Mouse (Mus musculus): ENCODE data around the gene Ubxn7. TPM values are rescaled to one million over a fixed set of nuclear protein-coding genes. Genes with fewer than 3 reads are reported as not detected.

The Ubxn7 gene
- polyA plus RNA-seq, 1 experiment from 2014 or later = 32.4 TPM

DNA sequence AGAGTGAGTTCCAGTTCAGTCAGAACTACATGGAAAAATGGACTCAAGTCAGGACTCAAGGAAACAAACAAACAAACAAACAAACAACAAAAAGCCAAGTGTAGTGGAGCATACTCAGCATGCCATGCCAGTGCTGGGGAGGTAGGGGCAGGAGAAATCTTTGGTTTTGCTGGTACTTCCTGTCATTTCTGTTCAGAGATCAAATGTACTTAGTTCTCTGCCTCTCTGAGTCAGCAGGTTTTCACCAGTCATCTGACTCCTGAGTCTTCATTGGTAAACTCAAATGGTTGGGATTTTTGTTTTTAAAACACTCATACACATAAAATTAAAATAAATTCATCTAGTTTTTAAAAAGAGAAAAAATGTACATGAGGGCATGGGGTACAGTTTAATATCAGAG, 13.5 kb downstream of the Ubxn7 start:
- Histone ChIP-seq H3K27me3 (ENCODE audit: control insufficient read depth, insufficient read depth, low read length) (no peaks in the 10 kb centered on the region), H3K4me2 (replicated peaks; ENCODE audit: low read depth, low read length) (no peak overlapping the region), H3K9me3 (ENCODE audit: control insufficient read depth, low read depth, low read length) (no peaks in the 10 kb centered on the region), H3K9ac (replicated peaks; ENCODE audit: low read depth, low read length) (no peak overlapping the region), H3K27ac (ENCODE audit: low read length) (no peak overlapping the region), H3K36me3 (ENCODE audit: control insufficient read depth, insufficient read depth, low read length) (no peaks in the 10 kb centered on the region), H3K4me3 (ENCODE audit: low read depth, low read length) (no peak overlapping the region), H3K4me1 (ENCODE audit: control insufficient read depth, insufficient read depth, low read length) (no peaks in the 10 kb centered on the region)
- ATAC-seq (ENCODE audit: insufficient number of reproducible peaks, insufficient read depth, low FRiP score, low read depth) = no peak

DNA sequence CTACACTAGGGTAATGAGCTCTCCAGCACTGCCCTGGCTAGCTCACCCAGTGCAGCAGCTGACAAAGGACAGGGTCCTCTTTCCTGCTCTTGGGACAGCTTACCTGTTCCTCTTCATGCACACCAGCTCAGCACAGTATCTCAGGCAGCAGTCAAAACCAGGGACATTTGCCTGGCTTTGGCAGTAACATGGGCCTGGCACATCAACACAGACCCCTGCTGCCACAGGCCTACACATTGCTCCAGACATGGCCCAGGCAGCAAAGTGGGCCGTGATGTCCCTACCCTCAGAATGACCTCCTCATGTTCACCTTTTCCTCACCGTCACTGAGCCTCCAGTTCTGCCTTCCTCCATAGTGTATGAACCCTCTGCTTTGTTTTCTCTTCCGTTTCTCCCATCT, 18.7 kb downstream of the Ubxn7 start:
- Histone ChIP-seq H3K4me1 (ENCODE audit: control insufficient read depth, insufficient read depth, low read length) (no peaks in the 10 kb centered on the region), H3K4me2 (replicated peaks; ENCODE audit: low read depth, low read length) (no peak overlapping the region), H3K36me3 (ENCODE audit: control insufficient read depth, insufficient read depth, low read length) (peaks cover 19% of the 10 kb centered on the region), H3K9ac (replicated peaks; ENCODE audit: low read depth, low read length) (no peak overlapping the region), H3K4me3 (ENCODE audit: low read depth, low read length) (no peak overlapping the region), H3K27me3 (ENCODE audit: control insufficient read depth, insufficient read depth, low read length) (no peaks in the 10 kb centered on the region), H3K9me3 (ENCODE audit: control insufficient read depth, low read depth, low read length) (no peaks in the 10 kb centered on the region), H3K27ac (ENCODE audit: low read length) (no peak overlapping the region)
- 80% methylated on average over 3 of the region's 3 CpGs for WGBS
- ATAC-seq (ENCODE audit: insufficient number of reproducible peaks, insufficient read depth, low FRiP score, low read depth) = no peak

DNA sequence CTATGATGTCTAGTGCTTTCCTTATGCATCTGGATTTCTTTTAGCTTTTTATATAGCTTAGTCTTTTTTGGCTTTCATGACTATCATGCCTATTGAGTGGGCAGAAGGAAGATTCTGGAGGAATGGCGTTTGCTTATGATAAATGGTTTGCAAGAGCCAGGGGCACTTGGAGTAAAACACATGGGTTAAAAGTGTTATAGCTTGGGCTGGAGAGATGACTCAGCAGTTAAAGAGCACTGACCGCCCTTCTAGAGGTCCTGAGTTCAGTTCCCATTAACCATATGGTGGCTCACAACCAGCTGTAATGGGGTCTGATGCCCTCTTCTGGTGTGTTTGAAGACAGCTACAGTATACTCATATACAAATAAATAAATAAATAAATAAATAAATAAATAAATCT, 31.5 kb downstream of the Ubxn7 start:
- WGBS = 79% methylated on average over 2 of the region's 2 CpGs
- Histone ChIP-seq H3K27me3 (ENCODE audit: control insufficient read depth, insufficient read depth, low read length) (no peaks in the 10 kb centered on the region), H3K36me3 (ENCODE audit: control insufficient read depth, insufficient read depth, low read length) (peaks cover 13% of the 10 kb centered on the region)

DNA sequence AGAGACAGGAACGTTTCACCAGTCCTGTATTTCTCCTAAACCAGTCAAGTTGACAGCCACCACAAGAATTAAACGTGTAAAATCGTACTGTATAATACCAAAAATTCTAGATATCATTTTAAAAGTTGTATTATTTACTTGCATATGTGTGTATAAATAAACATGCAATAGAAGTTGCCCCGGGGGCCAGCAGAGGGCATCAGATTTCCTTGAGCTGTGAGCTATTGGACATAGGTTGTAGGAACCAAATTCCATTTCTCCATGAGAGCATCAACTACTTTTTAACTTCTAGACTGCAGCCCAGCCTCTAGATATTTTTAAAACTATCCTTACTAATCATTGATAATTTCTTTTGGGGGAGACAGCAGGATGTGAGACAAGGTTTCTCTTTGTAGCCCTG, 39.3 kb downstream of the Ubxn7 start:
- no peak for ATAC-seq (ENCODE audit: insufficient number of reproducible peaks, insufficient read depth, low FRiP score, low read depth)
- Histone ChIP-seq H3K9me3 (ENCODE audit: control insufficient read depth, low read depth, low read length) (no peaks in the 10 kb centered on the region), H3K27ac (ENCODE audit: low read length) (no peak overlapping the region), H3K9ac (replicated peaks; ENCODE audit: low read depth, low read length) (no peak overlapping the region), H3K36me3 (ENCODE audit: control insufficient read depth, insufficient read depth, low read length) (peaks cover 50% of the 10 kb centered on the region), H3K4me3 (ENCODE audit: low read depth, low read length) (no peak overlapping the region), H3K27me3 (ENCODE audit: control insufficient read depth, insufficient read depth, low read length) (no peaks in the 10 kb centered on the region), H3K4me2 (replicated peaks; ENCODE audit: low read depth, low read length) (no peak overlapping the region), H3K4me1 (ENCODE audit: control insufficient read depth, insufficient read depth, low read length) (no peaks in the 10 kb centered on the region)
- WGBS = 90% methylated on average over 4 of the region's 4 CpGs

More for the DNA sequence above, 31.5 kb downstream of the Ubxn7 start:
- Histone ChIP-seq H3K9me3 (ENCODE audit: control insufficient read depth, low read depth, low read length) (no peaks in the 10 kb centered on the region), H3K9ac (replicated peaks; ENCODE audit: low read depth, low read length) (no peak overlapping the region), H3K4me2 (replicated peaks; ENCODE audit: low read depth, low read length) (no peak overlapping the region), H3K27ac (ENCODE audit: low read length) (no peak overlapping the region), H3K4me1 (ENCODE audit: control insufficient read depth, insufficient read depth, low read length) (no peaks in the 10 kb centered on the region), H3K4me3 (ENCODE audit: low read depth, low read length) (no peak overlapping the region)
- no peak for ATAC-seq (ENCODE audit: insufficient number of reproducible peaks, insufficient read depth, low FRiP score, low read depth)

DNA sequence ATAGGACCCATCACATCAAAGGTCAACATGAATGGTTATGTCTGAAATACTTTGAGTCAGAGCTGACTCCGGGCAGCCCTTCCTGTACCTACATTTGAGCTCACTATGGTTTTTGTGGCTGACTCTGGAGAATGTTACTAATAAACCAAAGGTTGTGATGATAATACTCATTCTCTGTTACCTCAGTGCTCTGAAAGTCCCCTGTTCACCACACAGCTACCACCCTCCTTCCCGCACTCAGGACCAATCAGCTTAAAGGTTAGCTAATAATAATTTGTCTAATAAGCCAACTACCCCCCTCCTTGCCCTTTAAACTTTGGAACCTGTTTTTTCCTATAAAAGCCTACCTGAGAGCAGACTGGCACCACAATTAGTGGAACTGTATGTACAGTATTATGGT, 47.5 kb downstream of the Ubxn7 start:
- no peak overlapping the region for H3K4me3 ChIP-seq (ENCODE audit: low read depth, low read length)
- H3K27ac ChIP-seq (ENCODE audit: low read length) = no peak overlapping the region
- no peak overlapping the region for H3K4me2 ChIP-seq (replicated peaks; ENCODE audit: low read depth, low read length)
- H3K36me3 ChIP-seq (ENCODE audit: control insufficient read depth, insufficient read depth, low read length) = peaks cover 73% of the 10 kb centered on the region
- H3K27me3 ChIP-seq (ENCODE audit: control insufficient read depth, insufficient read depth, low read length) = no peaks in the 10 kb centered on the region
- 99% methylated on average over 2 of the region's 2 CpGs for WGBS
- no peaks in the 10 kb centered on the region for H3K9me3 ChIP-seq (ENCODE audit: control insufficient read depth, low read depth, low read length)
- H3K9ac ChIP-seq (replicated peaks; ENCODE audit: low read depth, low read length) = no peak overlapping the region
- H3K4me1 ChIP-seq (ENCODE audit: control insufficient read depth, insufficient read depth, low read length) = no peaks in the 10 kb centered on the region
- ATAC-seq (ENCODE audit: insufficient number of reproducible peaks, insufficient read depth, low FRiP score, low read depth) = no peak

DNA sequence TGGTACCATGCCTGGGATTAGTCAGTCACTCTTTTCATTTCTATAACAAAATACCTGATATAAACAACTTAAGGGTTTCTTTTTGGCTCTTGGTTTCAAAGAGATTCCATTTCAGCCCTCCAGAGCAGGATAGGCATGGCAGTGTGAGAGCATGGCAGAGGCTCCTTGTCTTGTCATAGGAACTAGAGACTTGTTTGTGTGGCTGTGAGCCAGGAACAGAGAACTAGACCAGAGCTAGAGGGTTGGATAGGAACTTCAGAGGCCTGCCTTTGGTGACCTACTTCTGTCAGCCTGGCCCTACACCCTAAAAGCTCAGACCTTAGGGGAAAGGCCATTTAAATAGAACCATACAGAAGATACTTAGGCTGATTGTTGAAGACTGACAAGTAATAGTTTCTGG, 50.8 kb downstream of the Ubxn7 start:
- no peaks in the 10 kb centered on the region for H3K27me3 ChIP-seq (ENCODE audit: control insufficient read depth, insufficient read depth, low read length)
- no peak overlapping the region for H3K4me2 ChIP-seq (replicated peaks; ENCODE audit: low read depth, low read length)
- H3K36me3 ChIP-seq (ENCODE audit: control insufficient read depth, insufficient read depth, low read length) = peaks cover 68% of the 10 kb centered on the region
- ATAC-seq (ENCODE audit: insufficient number of reproducible peaks, insufficient read depth, low FRiP score, low read depth) = no peak
- no peak overlapping the region for H3K9ac ChIP-seq (replicated peaks; ENCODE audit: low read depth, low read length)
- no peaks in the 10 kb centered on the region for H3K9me3 ChIP-seq (ENCODE audit: control insufficient read depth, low read depth, low read length)
- no peak overlapping the region for H3K27ac ChIP-seq (ENCODE audit: low read length)
- H3K4me3 ChIP-seq (ENCODE audit: low read depth, low read length) = no peak overlapping the region
- no peaks in the 10 kb centered on the region for H3K4me1 ChIP-seq (ENCODE audit: control insufficient read depth, insufficient read depth, low read length)

DNA sequence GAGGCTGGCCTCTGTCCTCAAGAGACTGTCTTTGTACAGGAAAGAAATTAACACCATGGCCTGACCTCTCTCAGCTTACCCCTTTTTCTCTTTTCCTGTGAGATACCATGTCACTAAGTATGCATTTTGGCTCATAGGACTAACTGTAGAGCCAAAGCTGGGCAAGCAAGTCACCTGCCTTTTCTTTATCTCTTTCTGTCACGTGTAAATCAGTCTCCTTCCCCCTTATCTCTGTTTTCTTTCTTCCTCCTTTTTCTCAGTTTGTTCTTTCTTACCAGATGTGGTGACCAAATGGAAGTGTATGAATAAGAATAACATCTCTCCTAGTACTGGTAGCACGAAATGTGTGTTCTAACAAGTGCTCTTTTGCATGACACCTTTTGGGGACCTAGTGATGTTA, 52.8 kb downstream of the Ubxn7 start:
- no peaks in the 10 kb centered on the region for H3K4me1 ChIP-seq (ENCODE audit: control insufficient read depth, insufficient read depth, low read length)
- ATAC-seq (ENCODE audit: insufficient number of reproducible peaks, insufficient read depth, low FRiP score, low read depth) = no peak
- H3K27ac ChIP-seq (ENCODE audit: low read length) = no peak overlapping the region
- H3K36me3 ChIP-seq (ENCODE audit: control insufficient read depth, insufficient read depth, low read length) = peaks cover 53% of the 10 kb centered on the region
- no peaks in the 10 kb centered on the region for H3K9me3 ChIP-seq (ENCODE audit: control insufficient read depth, low read depth, low read length)
- no peaks in the 10 kb centered on the region for H3K27me3 ChIP-seq (ENCODE audit: control insufficient read depth, insufficient read depth, low read length)
- no peak overlapping the region for H3K4me2 ChIP-seq (replicated peaks; ENCODE audit: low read depth, low read length)
- H3K9ac ChIP-seq (replicated peaks; ENCODE audit: low read depth, low read length) = no peak overlapping the region
- 78% methylated on average over 2 of the region's 2 CpGs for WGBS
- no peak overlapping the region for H3K4me3 ChIP-seq (ENCODE audit: low read depth, low read length)

DNA sequence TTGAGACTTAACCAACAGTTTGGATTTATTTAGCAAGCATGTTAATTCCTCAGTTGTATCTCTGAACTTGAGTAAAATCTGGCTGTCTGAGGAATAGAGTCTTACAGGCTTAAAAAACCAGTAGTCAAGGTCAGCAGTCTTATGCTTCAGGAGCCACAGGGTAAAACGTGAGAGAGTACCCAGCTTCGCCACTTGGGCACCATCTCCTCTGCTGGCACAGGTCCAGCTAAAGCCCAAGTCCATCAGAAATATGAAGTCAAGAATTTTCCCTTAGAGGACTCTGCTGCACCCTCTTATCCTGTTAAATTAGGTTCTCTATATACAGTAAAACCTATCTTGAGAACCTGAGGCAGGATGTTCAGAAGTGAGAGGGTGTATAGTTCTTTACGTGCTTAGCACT, 54.8 kb downstream of the Ubxn7 start:
- no peak overlapping the region for H3K9ac ChIP-seq (replicated peaks; ENCODE audit: low read depth, low read length)
- no peaks in the 10 kb centered on the region for H3K4me1 ChIP-seq (ENCODE audit: control insufficient read depth, insufficient read depth, low read length)
- ATAC-seq (ENCODE audit: insufficient number of reproducible peaks, insufficient read depth, low FRiP score, low read depth) = no peak
- no peaks in the 10 kb centered on the region for H3K9me3 ChIP-seq (ENCODE audit: control insufficient read depth, low read depth, low read length)
- no peaks in the 10 kb centered on the region for H3K27me3 ChIP-seq (ENCODE audit: control insufficient read depth, insufficient read depth, low read length)
- 81% methylated on average over 3 of the region's 3 CpGs for WGBS
- no peak overlapping the region for H3K4me3 ChIP-seq (ENCODE audit: low read depth, low read length)
- H3K36me3 ChIP-seq (ENCODE audit: control insufficient read depth, insufficient read depth, low read length) = peaks cover 48% of the 10 kb centered on the region
- H3K4me2 ChIP-seq (replicated peaks; ENCODE audit: low read depth, low read length) = no peak overlapping the region
- no peak overlapping the region for H3K27ac ChIP-seq (ENCODE audit: low read length)

DNA sequence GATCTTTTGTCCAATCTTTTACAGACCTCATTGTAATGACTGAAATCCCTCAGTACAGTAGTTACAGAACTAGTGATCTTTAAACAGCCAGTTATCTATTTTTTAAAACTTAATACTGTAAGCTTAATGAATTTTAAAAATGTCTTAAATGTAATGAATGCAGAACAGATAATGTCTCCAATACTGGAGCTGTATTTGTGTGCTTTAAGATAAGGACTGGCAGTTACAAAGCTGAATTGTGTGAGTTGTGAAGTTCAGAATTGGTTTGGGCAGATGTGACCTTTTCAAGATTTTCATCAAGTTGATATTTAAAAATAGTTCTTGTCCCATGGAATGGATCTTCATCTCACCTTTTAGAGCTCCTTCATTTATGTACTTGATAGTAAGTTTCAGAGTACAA, 57.0 kb downstream of the Ubxn7 start:
- no peaks in the 10 kb centered on the region for H3K4me1 ChIP-seq (ENCODE audit: control insufficient read depth, insufficient read depth, low read length)
- H3K27me3 ChIP-seq (ENCODE audit: control insufficient read depth, insufficient read depth, low read length) = no peaks in the 10 kb centered on the region
- no peak overlapping the region for H3K4me2 ChIP-seq (replicated peaks; ENCODE audit: low read depth, low read length)
- no peak overlapping the region for H3K4me3 ChIP-seq (ENCODE audit: low read depth, low read length)
- no peak overlapping the region for H3K27ac ChIP-seq (ENCODE audit: low read length)
- ATAC-seq (ENCODE audit: insufficient number of reproducible peaks, insufficient read depth, low FRiP score, low read depth) = no peak
- H3K36me3 ChIP-seq (ENCODE audit: control insufficient read depth, insufficient read depth, low read length) = peaks cover 32% of the 10 kb centered on the region
- no peaks in the 10 kb centered on the region for H3K9me3 ChIP-seq (ENCODE audit: control insufficient read depth, low read depth, low read length)
- no peak overlapping the region for H3K9ac ChIP-seq (replicated peaks; ENCODE audit: low read depth, low read length)

Data from stomach, embryonic 14.5 days (tissue).